Mouse (Mus musculus) testis, adult 2 months (tissue): Measurements from ENCODE around the gene Angptl6.
A peak's percentile ranks its signal among the peaks of the same experiment; 100 is the strongest.

Experiments used
- CTCF ChIP-seq: fragments of 200-500 bp; IDR thresholded peaks from 2 replicates; pipeline ENCODE4 v1.5.1; 2012; ENCODE audit warnings: low read depth, mild to moderate bottlenecking, inconsistent platforms, low read length, moderate library complexity; ENCODE audit not compliant: control insufficient read depth, insufficient read depth, insufficient replicate concordance
- POLR2A ChIP-seq: fragments of 200-500 bp; IDR thresholded peaks from 2 replicates; pipeline ENCODE4 v1.6.1; 2012; ENCODE audit warnings: low read depth, mild to moderate bottlenecking, inconsistent platforms, low read length, moderate library complexity; ENCODE audit not compliant: control insufficient read depth

GRCm38 (mm10) chr9:20898511-20899073 is 19.1 kb upstream of the Angptl6 start, which contains the start of gene Eif3g:
- TF ChIP-seq POLR2A (peak; percentile 76), CTCF (peak; percentile 98)
